Mouse (Mus musculus): ENCODE measurements around the gene Rfng.
"Not testable (repeated sequence)": the region's sequence is repeated elsewhere in the genome, so short reads cannot be mapped to it uniquely, and the experiment has no call there.

The Rfng gene

DNA sequence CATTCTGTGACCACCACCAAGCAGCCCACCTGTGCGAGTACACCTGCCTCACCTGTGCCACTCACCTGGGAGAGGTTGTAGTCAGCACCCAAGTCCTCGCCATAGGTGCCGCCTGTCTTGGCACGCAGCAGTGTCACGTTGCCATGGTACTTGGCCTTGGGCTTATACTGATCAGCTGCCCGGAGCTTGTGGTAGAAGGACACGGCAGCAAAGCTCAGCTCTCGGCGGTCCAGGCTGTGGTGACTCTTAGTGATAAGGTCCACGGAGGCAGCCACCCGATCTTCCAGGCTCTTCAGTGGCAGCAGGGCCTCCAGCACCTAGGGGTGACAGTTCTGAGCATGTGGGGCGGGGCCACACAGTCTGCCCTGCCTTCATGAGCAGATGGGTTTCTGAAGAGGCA lies 24.0 kb upstream of the Rfng start:
- DNase-seq, result no peak

DNA sequence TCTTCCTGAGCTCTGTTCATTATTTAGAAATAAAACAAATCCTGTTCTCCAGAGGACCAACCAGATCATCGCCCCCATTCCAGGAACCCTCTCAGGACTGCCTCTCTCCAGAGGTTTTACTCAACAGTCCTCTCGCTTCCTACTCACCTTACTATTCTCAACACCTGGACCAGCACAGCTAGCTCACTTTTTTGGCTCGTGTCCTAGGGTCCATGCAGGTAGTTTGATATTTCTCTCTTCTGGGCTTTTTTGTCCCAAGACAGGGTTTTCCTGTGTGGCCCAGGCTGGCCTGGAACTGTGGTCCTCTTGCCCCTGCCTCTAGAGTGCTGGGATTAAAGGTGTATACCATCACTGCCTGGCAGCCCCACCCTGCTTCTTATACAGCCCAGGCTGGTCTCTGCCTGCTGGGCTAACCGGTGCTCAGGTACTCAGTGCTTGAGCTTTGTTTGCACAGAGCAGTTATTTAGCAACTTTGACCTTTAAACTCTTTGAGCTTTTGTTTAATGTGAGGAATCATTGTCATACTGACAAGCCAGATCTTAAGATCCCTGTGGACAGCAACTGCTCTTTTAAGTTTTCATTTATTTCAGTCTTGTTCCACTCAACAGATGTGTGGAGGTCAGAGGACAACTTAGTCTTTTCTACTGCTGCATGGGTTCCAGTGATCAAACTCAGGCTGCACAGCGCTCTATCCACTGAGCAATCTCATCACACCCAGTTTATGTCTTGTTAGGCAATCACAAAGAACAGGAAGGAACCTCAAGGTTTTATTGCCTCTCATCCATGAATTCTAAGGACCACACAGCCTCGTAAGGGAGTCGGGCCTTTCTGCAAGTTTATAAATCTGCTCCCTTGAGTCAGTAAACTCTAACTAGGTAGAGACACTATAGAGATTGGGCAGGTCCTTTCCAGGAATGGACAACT lies 21.6 kb upstream of the Rfng start:
- DNase-seq, result no peak

DNA sequence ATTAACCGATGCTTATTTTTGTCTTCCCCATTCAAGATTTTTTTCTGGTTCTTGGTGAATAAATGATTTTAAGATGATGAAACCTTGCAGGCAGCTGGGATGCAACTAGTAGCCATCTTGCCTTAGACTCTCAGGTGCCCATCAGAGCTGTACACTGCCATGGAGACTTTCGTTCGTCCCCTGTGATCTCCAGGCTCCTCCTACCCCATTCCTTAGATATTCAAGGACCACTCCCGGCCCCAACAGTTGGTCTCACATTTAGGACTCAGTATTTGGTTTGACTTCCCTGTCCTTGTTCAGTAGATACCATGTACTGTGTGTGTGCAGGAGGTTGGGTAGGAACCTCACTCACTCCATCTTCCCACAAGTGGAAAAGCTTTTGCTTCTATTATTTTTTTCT lies 20.8 kb upstream of the Rfng start:
- no peak for DNase-seq

DNA sequence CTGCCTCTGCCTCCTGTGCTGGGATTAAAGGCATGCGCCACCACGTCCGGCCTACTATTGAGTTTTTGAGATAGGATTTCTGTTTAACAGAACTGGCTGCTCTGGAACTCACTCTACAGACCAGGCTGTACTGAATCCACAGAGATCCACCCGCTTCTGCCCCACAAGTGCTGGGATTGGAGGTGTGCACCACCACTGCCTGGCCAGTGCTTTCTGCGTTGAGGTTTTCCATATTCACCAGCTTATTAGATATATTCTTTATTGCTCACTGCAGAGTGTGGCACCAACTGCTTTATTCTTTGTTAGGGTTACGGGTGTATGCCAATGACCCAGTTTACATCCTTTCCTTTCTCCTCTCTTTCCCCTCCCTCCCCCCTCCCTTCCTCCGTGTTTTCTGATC lies 20.3 kb upstream of the Rfng start:
- DNase-seq, result no peak

DNA sequence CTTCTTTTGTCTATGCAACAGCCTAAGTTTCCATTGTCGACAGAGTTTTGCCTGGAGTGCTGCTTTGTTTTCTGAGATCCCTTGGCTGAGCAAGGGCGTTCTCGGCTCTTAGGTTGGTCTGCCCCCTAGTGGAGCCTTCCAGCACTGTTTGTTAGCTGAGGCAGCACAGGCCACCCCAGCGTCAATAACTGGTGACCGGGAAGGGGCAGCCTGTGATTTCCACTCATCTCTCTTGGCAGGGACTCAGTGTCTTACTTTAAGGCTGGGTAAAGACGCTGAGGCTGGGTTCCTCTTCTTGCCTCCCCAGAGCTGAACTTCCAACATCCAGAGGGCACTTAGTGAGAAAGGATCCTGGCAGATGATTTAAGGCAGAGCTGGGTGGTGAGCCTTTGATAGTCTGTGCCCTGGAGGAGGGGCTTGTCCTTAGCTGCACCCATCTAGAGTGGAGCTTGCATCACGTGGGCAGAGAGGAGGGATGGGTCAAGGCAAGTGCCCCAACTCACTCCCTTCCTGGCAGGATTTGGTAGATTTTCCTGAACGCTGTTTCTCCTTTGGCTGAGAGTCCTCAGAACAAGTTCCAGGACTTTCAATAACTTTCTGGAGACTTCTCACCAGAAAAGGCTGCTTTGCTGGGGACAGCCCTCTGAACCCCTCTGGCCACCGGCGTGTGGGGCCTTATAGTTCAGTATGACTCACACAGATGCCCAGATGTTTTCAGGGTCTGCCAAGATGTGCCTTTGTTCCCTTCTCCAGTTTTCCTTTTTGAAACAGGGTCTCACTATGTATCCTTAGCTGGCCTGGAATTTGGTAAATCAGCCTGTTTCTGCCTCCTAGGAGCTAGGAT lies 16.3 kb upstream of the Rfng start:
- DNase-seq, result peak; percentile 86

DNA sequence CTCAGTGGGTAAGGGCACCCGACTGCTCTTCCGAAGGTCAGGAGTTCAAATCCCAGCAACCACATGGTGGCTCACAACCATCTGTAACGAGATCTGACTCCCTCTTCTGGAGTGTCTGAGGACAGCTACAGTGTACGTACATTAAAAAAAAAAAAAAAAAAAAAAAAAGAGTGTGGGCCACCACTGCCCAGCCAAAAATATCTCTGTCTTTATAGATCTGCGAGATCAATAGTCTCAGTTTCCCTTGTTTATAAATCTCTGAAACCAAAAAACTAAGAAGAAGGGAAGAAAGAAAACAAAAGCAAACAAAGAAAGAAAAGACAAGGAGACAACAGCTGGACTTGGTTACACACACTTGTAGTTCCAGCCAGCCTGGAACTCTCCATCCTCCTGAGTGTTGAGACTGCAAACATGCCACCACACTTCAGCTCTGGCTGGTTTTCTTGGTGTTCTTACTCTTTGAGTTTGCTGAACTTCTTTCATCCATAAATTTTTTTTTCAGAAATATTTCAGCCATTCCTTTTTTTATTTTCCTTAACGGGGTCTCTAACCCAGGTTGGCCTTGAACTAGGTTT lies 15.4 kb upstream of the Rfng start:
- no peak for DNase-seq

DNA sequence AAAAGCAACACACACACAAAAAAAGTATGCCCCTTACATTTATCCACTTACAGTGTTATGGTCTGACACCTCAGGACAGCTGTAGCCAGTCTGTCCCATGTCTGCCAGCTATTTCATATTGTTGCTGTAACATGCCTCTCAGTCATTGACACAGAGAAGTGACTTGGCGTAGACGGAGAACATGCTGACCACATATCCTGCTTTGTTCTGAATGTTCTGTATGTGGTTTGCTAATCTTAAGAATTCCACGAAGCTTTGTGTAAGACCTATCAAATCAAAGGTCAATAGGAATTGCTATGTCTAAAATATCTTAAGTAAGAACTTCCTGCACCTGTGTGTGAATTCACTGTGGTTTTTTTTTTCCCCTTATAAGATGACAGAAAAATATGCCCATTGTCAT lies 14.2 kb upstream of the Rfng start:
- no peak for DNase-seq

DNA sequence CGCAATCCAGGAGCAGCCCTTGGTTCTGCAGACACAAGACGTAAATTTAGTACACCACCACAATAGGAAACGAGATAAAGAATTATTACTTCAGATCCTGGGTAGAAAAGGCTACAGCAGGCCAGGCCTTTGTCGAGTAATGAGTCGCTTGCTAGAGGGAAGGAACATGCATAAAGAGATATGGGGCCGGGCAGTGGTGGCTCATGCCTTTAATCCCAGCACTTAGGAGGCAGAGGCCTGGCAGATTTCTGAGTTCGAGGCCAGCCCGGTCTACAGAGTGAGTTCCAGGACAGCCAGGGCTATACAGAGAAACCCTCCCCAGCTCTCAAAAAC lies 12.6 kb upstream of the Rfng start:
- DNase-seq, result no peak

DNA sequence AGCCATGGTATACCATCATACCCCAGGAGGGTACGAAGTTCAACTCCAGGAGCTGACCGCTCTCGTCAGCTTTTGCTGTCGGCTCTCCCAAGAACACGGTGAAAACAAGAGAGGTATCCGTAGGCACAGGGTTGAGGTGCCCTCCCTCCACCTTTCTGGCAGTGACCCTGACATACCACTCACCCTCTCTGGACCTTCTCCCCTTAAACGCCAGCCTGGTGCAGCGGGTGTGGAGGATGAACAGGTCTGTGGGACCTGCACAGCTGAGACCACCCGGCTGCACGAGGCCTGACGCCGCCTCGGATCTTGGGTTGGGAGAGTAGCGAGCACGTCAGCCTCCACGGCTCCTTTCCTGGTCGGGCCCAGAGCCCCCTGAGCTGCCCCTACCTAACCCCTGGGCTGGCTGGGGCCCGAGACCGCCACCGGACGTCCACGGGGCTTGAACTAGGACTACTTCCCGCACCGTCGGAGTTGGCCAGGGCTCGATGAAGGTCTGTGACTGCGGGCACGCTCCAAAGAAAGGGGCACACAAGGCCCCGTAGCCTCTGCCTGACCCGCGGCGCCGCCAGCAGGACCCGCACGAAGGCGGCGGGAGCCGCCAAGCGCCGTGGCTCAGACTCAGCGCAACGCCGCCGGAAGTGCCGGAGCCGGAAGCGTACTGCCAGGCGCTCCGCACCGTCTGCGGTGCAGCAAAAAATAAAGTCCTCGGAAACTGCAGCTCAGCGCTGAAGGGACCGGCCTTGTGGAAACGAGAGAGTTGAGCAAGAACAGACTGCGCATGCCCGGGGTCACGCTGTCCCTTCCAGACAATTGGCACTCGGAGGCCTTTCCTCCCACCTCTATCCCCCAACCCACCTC lies 12.0 kb upstream of the Rfng start, which contains the start of gene Dus1l:
Gene Dus1l, minus strand, starts transcription at position 648 of the 858 bp plus-strand sequence.
- DNase-seq, result peak; percentile 99

DNA sequence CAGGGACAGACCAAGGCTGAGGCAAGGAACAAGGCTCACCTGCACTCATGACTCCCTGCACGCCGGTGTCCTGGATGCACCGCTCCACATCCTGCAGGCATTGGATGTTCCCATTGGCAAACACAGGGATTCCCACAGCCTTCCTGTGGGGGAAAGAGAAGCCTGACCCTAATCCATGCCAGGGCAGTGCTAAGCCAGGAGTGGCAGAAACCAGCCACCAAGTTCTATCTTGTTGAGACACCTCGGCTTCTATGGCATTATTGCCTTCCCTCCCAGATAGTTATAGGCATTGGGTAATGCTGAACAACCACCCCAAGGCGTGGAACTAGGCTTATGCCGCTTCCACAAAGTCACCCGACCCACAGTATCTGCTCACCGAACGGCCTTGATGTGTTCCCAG lies 8.6 kb upstream of the Rfng start:
- no peak for DNase-seq

DNA sequence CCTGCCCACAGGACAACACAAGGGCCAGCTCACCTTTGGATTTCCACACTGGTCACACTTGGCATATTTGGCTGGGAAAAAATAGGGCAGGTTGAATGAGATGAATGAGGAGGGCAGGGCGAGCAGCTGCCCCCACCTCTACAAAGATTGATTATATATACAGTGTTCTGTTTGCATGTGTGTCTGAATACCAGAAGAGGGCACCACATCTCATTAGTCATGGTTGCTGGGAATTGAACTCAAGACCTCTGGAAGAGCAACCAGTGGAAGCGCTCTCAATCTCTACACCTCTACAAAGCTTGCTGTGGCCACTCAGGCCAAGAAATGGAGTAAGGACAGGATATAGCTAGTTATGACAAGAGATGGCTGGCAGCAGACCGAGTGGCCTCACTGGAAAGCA lies 5.8 kb upstream of the Rfng start:
- DNase-seq, result no peak

DNA sequence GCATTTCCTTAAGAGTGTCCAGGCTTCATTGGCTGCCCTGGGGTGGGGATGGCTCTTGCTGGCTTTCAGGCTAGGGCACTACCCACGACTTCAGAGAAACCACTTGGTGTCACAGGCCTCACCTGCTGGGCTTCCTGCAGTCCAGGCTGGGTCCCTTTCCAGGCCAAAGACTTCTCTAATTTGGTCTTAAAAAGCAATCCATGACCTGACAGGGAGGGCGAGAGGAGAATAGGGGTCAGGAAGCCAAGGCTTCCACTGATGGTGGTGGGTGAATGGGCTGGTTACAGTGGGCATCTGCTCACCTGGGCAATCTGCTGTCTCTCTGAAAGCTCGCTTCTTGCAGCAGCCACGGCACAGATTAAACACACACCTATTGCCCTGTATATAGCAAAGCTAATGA lies 5.3 kb upstream of the Rfng start:
- no peak for DNase-seq

DNA sequence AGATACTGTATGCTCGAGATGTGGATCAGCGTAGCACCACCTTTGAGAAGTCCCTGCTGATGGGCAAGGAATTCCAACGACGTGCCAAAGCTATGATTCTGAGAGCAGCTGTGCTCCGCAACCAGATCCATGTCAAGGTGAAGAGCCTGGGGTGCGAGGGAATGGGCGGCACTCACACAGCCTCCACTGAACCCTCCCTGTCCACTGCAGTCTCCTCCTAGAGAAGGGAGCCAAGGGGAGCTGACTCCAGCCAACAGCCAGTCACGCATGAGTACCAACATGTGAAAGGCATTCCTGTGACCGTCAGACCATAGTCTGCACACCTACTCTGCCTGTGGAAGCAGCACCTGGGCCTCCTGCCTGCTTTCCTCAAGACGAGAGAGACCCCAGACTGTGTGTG lies 4.5 kb upstream of the Rfng start:
- not testable (repeated sequence) for DNase-seq

DNA sequence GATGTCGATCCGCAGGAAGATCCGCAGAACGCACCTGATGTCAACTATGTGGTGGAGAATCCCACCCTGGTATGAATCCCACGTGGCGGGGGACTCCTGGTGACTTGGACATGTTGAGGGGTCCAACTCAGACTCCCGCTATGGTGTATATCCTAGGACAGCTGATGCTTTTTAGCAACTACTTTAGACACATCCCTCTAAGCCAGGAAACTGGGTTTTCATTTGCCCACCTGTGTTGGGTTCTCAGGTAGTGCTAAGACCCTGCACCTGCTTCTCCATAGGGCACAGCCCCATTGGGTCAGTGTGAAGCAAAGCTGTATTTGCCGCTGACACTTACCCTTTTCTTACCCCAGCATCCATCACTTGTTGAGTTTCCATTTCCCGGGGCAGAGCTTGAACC lies 1.1 kb upstream of the Rfng start:
- DNase-seq, result no peak

DNA sequence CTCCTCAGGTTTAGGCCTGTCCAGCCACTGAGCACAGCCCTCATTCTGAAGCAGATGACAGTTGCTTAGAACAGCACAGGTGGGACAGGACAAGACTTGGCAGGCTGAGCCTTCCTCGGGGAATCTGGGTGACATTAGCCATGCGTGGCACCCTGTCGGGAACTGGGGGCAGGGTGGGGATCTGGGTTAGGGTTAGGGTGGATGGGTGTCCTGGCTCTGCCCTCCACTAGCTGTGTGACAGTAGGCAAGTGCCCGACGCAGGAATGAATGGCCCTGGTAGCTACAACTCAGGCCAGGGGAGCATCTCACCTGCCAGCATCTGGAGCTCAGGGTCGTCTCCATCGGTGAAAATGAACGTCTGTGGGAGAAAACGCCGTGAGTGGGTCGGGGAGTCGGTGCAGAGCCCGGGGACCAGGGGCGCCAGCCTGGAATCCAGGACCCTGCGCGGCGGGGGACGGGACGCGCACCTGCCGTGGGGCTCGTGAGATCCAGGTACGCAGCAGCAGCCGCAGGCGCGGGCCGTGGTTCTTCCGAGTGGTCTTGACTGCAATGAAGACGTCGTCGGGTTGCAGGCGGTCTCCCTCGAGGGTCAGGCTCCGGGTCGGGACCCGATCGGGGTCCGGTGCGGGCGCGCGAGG lies 462 bp downstream of the Rfng start:
- DNase-seq, result no peak

DNA sequence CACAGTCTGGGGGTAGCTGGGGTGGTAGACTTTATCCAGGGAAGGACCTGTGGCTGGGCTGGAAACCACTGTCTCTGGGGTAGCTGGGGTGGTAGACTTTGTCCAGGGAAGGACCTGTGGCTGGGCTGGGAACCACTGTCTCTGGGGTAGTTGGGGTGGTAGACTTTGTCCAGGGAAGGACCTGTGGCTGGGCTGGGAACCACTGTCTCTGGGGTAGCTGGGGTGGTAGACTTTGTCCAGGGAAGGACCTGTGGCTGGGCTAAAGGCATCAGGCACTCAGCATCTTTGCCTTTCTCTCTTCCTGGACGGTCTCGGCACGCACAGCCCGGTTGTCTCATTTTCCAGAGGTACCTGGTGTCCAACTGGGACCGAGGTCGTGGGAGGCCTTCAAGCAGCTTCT lies 2.6 kb downstream of the Rfng start:
- not testable (repeated sequence) for DNase-seq

DNA sequence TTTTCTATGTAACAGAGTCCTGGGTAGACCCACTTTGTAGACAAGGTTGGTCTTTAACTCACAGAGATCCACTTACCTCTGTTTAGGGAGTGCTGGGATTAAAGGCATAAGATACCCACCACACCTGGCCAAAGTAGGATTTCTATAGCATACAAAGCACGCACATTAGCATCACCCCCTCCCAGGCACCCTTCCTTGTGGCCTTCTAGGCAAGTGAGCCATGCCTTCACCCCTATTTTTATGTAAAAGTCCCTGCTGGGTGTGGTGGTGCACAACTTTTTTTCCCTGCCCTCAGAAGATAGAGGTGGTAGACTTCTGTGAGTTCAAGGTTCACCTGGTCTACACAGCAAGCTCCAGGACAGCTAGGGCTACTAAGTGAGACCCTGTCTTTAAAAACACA lies 4.1 kb downstream of the Rfng start:
- DNase-seq, result no peak

DNA sequence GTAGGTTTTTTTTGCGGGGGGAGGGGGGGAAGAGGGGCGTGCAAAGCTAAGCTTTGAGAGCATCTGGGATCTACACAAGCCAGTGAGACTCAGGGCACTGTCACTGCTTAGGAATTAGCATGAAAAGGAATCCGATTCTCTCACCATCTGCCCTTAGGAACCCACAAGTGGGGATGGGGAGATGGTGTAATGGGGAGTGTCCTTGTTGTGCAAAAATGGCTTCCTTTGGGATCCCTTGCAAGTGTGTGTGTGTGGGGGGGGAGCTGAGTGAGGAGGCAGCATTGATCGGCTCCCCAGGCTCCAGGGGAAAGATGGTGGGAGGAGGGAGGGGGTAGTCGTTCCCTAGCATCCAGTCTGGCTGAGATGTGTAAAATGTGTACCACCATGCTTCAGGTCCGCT lies 6.9 kb downstream of the Rfng start:
- no peak for DNase-seq

DNA sequence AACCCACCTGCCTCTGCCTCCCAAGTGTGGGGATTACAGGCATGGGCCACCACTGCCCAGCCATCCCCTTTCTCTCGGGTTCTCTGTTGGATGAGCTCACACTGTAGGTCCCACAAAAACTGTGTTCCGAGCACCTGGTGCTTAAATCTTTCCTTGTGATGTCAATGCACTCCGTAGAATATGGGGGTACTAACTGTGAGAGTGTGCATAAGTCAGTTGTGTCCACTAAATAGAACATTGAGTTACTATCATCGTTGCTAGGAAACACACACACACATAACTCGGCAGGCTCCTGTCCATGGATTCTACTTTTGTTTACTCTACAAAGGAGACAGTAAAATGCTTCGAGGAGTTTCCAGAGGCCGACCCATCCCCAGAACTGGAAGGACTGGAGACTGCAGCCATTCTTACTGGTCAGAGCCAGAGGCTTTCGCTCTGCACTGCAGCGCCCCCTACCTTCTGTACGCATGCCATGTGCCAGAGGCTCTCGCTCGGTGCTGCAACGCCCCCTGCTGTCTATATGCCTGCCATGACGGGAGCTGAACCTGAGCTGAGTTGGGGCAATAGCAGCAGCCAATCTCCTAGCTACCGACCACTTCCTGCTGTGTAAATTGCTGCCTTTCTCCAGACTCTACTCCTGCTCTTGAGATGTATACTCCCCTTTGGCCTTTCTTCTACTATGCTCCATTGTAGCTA lies 8.1 kb downstream of the Rfng start:
- DNase-seq, result peak; percentile 97

DNA sequence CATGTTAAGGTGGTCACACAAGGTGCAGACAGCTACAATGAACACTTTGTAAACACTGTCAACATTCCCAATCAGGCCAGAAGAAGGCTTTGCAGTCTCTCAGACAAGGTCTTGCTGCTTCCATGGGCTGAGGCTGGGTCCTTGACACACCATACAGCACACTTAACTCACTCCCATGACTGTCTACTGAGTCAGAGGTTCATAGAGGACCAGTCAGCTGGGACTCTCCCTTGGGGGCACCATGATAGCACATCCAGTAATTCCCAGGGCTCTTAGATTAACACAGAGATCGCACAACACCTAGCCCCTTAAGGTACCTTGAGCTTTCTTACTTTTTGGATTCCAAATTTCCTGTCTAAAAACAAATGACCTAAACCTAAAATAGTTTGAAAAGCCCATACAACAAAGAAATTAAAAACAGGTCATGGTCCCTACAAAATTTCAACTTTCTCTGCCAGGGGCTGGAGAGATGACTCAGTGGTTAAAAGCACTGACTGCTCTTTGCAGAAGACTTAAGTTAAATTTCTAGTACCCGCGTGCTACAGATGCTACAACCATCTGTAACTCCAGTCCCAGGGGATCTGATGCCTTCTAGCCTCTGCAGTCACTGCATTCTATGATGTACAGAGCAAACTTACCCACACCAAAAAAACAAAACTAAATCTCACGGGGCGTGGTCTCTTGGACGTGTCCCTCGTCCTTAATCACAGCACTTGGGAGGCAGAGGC lies 10.4 kb downstream of the Rfng start:
- DNase-seq, result no peak

DNA sequence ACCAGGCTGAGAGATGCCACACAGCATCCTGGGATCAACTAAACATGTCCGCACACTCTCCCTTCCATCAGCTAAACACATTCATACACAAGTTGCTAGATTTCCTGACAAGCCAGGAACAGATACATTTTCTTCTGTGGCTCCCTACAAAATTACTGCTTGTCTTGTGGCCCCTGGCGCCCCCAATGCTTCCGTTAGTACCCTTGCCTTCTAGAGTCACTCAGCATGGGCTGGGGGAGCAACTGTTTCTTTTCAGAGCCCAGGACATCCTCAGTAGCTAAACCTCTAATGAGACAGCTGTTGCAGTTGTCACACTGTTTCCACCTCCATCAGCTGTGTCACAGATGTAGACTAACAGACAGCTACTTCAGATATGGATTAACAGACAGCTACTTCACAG lies 11.3 kb downstream of the Rfng start:
- no peak for DNase-seq
